Mouse (Mus musculus) MEL (cell line): ENCODE measurements at regions not wholly inside any gene's neighbourhood (a gene's known extent, or its start where the extent isn't known, plus 50 kb on each side); places are given as distances from the start of the nearest gene placed in this dataset.

Source experiments
- DNase-seq: peaks from one replicate; pipeline ENCODE4 v3.0.0; 2011; ENCODE audit warnings: low read depth, low spot score
- H3K27ac ChIP-seq: 2 replicates; pipeline ENCODE4 v1.5.1; 2012; ENCODE audit warnings: low read depth, mild to moderate bottlenecking, control low read depth, low read length, moderate library complexity; ENCODE audit not compliant: control insufficient read depth
- H3K27me3 ChIP-seq, 2 experiments: fragments of 150-350 bp in 1 of 2; sonication (generic) in 1 of 2; 2 replicates each; pipeline ENCODE4 v1.6.1; 2012; ENCODE audit warnings: low read length in 2 of 2, mild to moderate bottlenecking in 2 of 2, improper control_type of control experiment in 1 of 2, moderate library complexity in 1 of 2; ENCODE audit not compliant: insufficient read depth in 2 of 2, control insufficient read depth in 1 of 2
- H3K36me3 ChIP-seq, 2 experiments: 2 replicates each; pipeline ENCODE4 v1.6.1; 2012 to 2014; ENCODE audit warnings: low read length in 2 of 2, improper control_type of control experiment in 1 of 2, inconsistent platforms in 1 of 2, mild to moderate bottlenecking in 1 of 2; ENCODE audit not compliant: insufficient read depth in 2 of 2, control insufficient read depth in 1 of 2
- H3K4me1 ChIP-seq, 2 experiments: fragments of 150-350 bp in 1 of 2; sonication (generic) in 1 of 2; 2 replicates each; pipeline ENCODE4 v1.6.1; 2012; ENCODE audit warnings: low read length in 2 of 2, improper control_type of control experiment in 1 of 2, mild to moderate bottlenecking in 1 of 2; ENCODE audit not compliant: insufficient read depth in 2 of 2, control insufficient read depth in 1 of 2
- H3K4me3 ChIP-seq, 2 experiments: fragments of 150-350 bp in 1 of 2; sonication (generic) in 1 of 2; 2 replicates each; pipeline ENCODE4 v1.5.1; 2012; ENCODE audit warnings: low read depth in 2 of 2, low read length in 2 of 2, mild to moderate bottlenecking in 2 of 2, moderate library complexity in 2 of 2, control low read depth in 1 of 2, improper control_type of control experiment in 1 of 2; ENCODE audit not compliant: control insufficient read depth in 1 of 2, insufficient read depth in 1 of 2
- H3K79me2 ChIP-seq: 2 replicates; pipeline ENCODE4 v1.6.1; 2012; ENCODE audit warnings: mild to moderate bottlenecking, low read length, moderate library complexity; ENCODE audit not compliant: control insufficient read depth, poor library complexity, insufficient read depth
- H3K9ac ChIP-seq: 2 replicates; pipeline ENCODE4 v1.6.1; 2012; ENCODE audit warnings: low read depth, mild to moderate bottlenecking, control low read depth, low read length, moderate library complexity; ENCODE audit not compliant: control insufficient read depth, poor library complexity, severe bottlenecking
- H3K9me3 ChIP-seq: fragments of 150-350 bp; sonication (generic); replicated peaks from 2 replicates; pipeline ENCODE4 v1.6.1; 2012; ENCODE audit warnings: mild to moderate bottlenecking, low read length, improper control_type of control experiment, moderate library complexity; ENCODE audit not compliant: insufficient read depth
- CHD1 ChIP-seq: IDR thresholded peaks from 2 replicates; pipeline ENCODE4 v1.6.1; 2012; ENCODE audit warnings: low read depth, mild to moderate bottlenecking, inconsistent platforms, low read length, improper control_type of control experiment
- CHD2 ChIP-seq: IDR thresholded peaks from 2 replicates; pipeline ENCODE4 v1.6.1; 2011; ENCODE audit warnings: low read length, improper control_type of control experiment
- E2F4 ChIP-seq: IDR thresholded peaks from 2 replicates; pipeline ENCODE4 v1.6.1; 2011; ENCODE audit warnings: low read depth, low read length, improper control_type of control experiment, borderline replicate concordance
- EP300 ChIP-seq, 2 experiments: IDR thresholded peaks; 2 replicates each; pipeline ENCODE4 v1.6.1; 2011; ENCODE audit warnings: improper control_type of control experiment in 2 of 2, low read length in 2 of 2, low read depth in 1 of 2, mild to moderate bottlenecking in 1 of 2
- ETS1 ChIP-seq: IDR thresholded peaks from 2 replicates; pipeline ENCODE4 v1.6.1; 2012; ENCODE audit warnings: low read depth, mild to moderate bottlenecking, inconsistent platforms, low read length, improper control_type of control experiment, moderate library complexity
- GATA1 ChIP-seq: IDR thresholded peaks from 2 replicates; pipeline ENCODE4 v1.6.1; 2011; ENCODE audit warnings: low read depth, low read length, improper control_type of control experiment
- KAT2A ChIP-seq: conservative IDR thresholded peaks from 2 replicates; pipeline ENCODE4 v1.6.1; 2012; ENCODE audit warnings: low read depth, low read length, improper control_type of control experiment, inconsistent platforms
- MAFK ChIP-seq: IDR thresholded peaks from 2 replicates; pipeline ENCODE4 v1.6.1; 2011; ENCODE audit warnings: low read depth, mild to moderate bottlenecking, low read length, improper control_type of control experiment, borderline replicate concordance
- MEF2A ChIP-seq: IDR thresholded peaks from 2 replicates; pipeline ENCODE4 v1.6.1; 2014; ENCODE audit warnings: low read depth, mild to moderate bottlenecking, inconsistent platforms, low read length, improper control_type of control experiment; ENCODE audit not compliant: poor library complexity, insufficient replicate concordance, severe bottlenecking; ENCODE audit errors: extremely low read depth
- MXI1 ChIP-seq: IDR thresholded peaks from 2 replicates; pipeline ENCODE4 v1.6.1; 2011; ENCODE audit warnings: mild to moderate bottlenecking, low read depth, low read length, improper control_type of control experiment
- NELFE ChIP-seq: IDR thresholded peaks from 2 replicates; pipeline ENCODE4 v1.6.1; 2011; ENCODE audit warnings: low read depth, low read length, improper control_type of control experiment
- NRF1 ChIP-seq: IDR thresholded peaks from 2 replicates; pipeline ENCODE4 v1.6.1; 2014; ENCODE audit warnings: low read depth, mild to moderate bottlenecking, inconsistent platforms, low read length, improper control_type of control experiment, moderate library complexity; ENCODE audit not compliant: poor library complexity, insufficient read depth, severe bottlenecking
- RAD21 ChIP-seq: IDR thresholded peaks from 2 replicates; pipeline ENCODE4 v1.6.1; 2011; ENCODE audit warnings: mild to moderate bottlenecking, low read depth, low read length, improper control_type of control experiment
- SIN3A ChIP-seq: IDR thresholded peaks from 2 replicates; pipeline ENCODE4 v1.6.1; 2012; ENCODE audit warnings: low read length, improper control_type of control experiment, inconsistent platforms
- TAL1 ChIP-seq: IDR thresholded peaks from 2 replicates; pipeline ENCODE4 v1.6.1; 2012; ENCODE audit warnings: mild to moderate bottlenecking, inconsistent platforms, low read length, moderate library complexity, mixed read lengths
- TBP ChIP-seq: IDR thresholded peaks from 2 replicates; pipeline ENCODE4 v1.8.0; 2011; ENCODE audit warnings: low read depth, low read length, improper control_type of control experiment
- UBTF ChIP-seq: IDR thresholded peaks from 2 replicates; pipeline ENCODE4 v1.6.1; 2012; ENCODE audit warnings: low read depth, mild to moderate bottlenecking, inconsistent platforms, low read length, improper control_type of control experiment, moderate library complexity, borderline replicate concordance; ENCODE audit not compliant: insufficient read depth
- USF1 ChIP-seq: IDR thresholded peaks from 2 replicates; pipeline ENCODE4 v1.6.1; 2014; ENCODE audit warnings: low read depth, mild to moderate bottlenecking, inconsistent platforms, low read length, improper control_type of control experiment, moderate library complexity
- USF2 ChIP-seq, 2 experiments: IDR thresholded peaks; 2 replicates each; pipeline ENCODE4 v1.6.1; 2011 to 2012; ENCODE audit warnings: improper control_type of control experiment in 2 of 2, low read length in 2 of 2, borderline replicate concordance in 1 of 2, inconsistent platforms in 1 of 2, low read depth in 1 of 2, mild to moderate bottlenecking in 1 of 2; ENCODE audit not compliant: insufficient read depth in 1 of 2
- ZKSCAN1 ChIP-seq: IDR thresholded peaks from 2 replicates; pipeline ENCODE4 v1.6.1; 2012; ENCODE audit warnings: low read depth, mild to moderate bottlenecking, inconsistent platforms, low read length, improper control_type of control experiment, moderate library complexity

- no peaks in the 10 kb centered on the region for H3K79me2 ChIP-seq
- H3K27ac ChIP-seq, result no peak overlapping the region
- no peak overlapping the region for H3K4me3 ChIP-seq
- no peaks in the 10 kb centered on the region for H3K9me3 ChIP-seq
- TF ChIP-seq E2F4, result no peak
- no peak for TF ChIP-seq MAFK
- TF ChIP-seq USF1, result no peak
- TF ChIP-seq ETS1, result no peak
- no peak for TF ChIP-seq EP300 (IDR thresholded peaks at IDR 0.05; ENCODE audit: low read depth in 1 of 2, low read length in 2 of 2)
- TF ChIP-seq CHD2, result no peak
- TF ChIP-seq SIN3A, result no peak
- no peak for TF ChIP-seq NELFE
- no peak for TF ChIP-seq MEF2A
- TF ChIP-seq RAD21, result no peak
- TF ChIP-seq KAT2A, result no peak
- TF ChIP-seq GATA1, result no peak
- H3K9ac ChIP-seq, result no peak overlapping the region
- no peaks in the 10 kb centered on the region for H3K36me3 ChIP-seq
- H3K4me1 ChIP-seq, result no peaks in the 10 kb centered on the region
- DNase-seq, result no peak
- H3K27me3 ChIP-seq, result no peaks in the 10 kb centered on the region
Measured at GRCm38 (mm10) chr9:94016747-94017487, 521.0 kb downstream of the 1190002N15Rik start.

GRCm38 (mm10) chr9:93992216-93992615 lies 545.7 kb downstream of the 1190002N15Rik start:
- Histone ChIP-seq H3K9ac (no peak overlapping the region), H3K9me3 (no peaks in the 10 kb centered on the region), H3K4me3 (no peak overlapping the region), H3K79me2 (no peaks in the 10 kb centered on the region), H3K36me3 (no peaks in the 10 kb centered on the region), H3K4me1 (no peaks in the 10 kb centered on the region), H3K27ac (no peak overlapping the region), H3K27me3 (no peaks in the 10 kb centered on the region)
- no peak for TF ChIP-seq ZKSCAN1
- TF ChIP-seq NRF1, result no peak
- TF ChIP-seq MXI1, result no peak
- no peak for TF ChIP-seq UBTF
- no peak for TF ChIP-seq USF2 (IDR thresholded peaks at IDR 0.05; ENCODE audit: borderline replicate concordance in 1 of 2, insufficient read depth in 1 of 2, low read depth in 1 of 2, low read length in 2 of 2)
- no peak for TF ChIP-seq CHD1
- no peak for TF ChIP-seq GATA1
- TF ChIP-seq KAT2A, result no peak
- TF ChIP-seq TAL1, result no peak
- TF ChIP-seq TBP, result no peak
- DNase-seq, result no peak
